Mouse (Mus musculus) left cerebral cortex, adult 11 months (tissue): ENCODE measurements at regions not wholly inside any gene's neighbourhood (a gene's known extent, or its start where the extent isn't known, plus 50 kb on each side); places are given as distances from the start of the nearest gene placed in this dataset.
"Not testable (repeated sequence)": the region's sequence is repeated elsewhere in the genome, so short reads cannot be mapped to it uniquely, and the experiment has no call there.

ENCODE experiments used
- DNase-seq: peaks from one replicate; pipeline ENCODE4 v3.0.0; 2022; ENCODE audit warnings: low spot score

- DNase-seq: no peak
These were observed 70.7 kb downstream of the Sult3a2 start for GRCm38 (mm10) chr10:33715701-33716250.

- DNase-seq: not testable (repeated sequence)
These were observed 77.8 kb downstream of the Sult3a2 start for GRCm38 (mm10) chr10:33708656-33709055.

- DNase-seq: not testable (repeated sequence)
These were observed 79.7 kb upstream of the Clvs2 start for GRCm38 (mm10) chr10:33704245-33704644.

GRCm38 (mm10) chr10:33703420-33703819, 78.9 kb upstream of the Clvs2 start:
- peak; percentile 56 for DNase-seq
